Mouse (Mus musculus) ovary, postnatal 14 days (tissue): ENCODE measurements around the gene Prr19.

Source experiments
- DNase-seq: peaks from one replicate; pipeline ENCODE4 v3.0.0; 2022; ENCODE audit warnings: low spot score

Gene Prr19

DNA sequence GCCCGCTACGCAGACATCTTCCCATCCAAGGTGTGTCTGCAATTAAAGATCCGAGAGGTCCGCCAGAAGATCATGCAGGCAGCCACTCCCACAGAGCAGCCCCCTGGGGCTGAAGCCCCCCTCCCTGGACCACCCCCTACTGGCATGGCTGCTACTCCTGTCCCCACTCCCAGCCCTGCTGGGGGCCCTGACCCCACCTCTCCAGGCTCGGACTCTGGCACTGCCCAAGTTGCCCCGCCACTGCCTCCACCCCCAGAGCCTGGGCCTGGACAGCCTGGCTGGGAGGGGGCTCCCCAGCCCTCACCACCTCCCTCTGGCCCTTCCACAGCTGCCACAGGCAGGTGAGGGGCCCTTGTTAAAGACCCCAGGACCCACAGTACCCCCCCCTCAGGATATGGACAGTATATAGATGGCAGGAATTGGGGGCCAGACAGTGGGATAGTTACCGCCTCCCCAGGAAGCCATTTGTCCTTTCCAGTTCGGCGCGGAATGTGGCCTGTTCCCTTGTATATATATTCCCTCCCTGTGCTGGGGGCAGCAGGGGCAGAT lies 7.9 kb upstream of the Prr19 start:
- no peak for DNase-seq

GRCm38 (mm10) chr7:25294495-25294894 lies 6.7 kb upstream of the Prr19 start:
- no peak for DNase-seq

GRCm38 (mm10) chr7:25294960-25295722 lies 6.1 kb upstream of the Prr19 start:
- no peak for DNase-seq

- no peak for DNase-seq
These were observed 4.2 kb upstream of the Prr19 start for GRCm38 (mm10) chr7:25296945-25297453.

DNA sequence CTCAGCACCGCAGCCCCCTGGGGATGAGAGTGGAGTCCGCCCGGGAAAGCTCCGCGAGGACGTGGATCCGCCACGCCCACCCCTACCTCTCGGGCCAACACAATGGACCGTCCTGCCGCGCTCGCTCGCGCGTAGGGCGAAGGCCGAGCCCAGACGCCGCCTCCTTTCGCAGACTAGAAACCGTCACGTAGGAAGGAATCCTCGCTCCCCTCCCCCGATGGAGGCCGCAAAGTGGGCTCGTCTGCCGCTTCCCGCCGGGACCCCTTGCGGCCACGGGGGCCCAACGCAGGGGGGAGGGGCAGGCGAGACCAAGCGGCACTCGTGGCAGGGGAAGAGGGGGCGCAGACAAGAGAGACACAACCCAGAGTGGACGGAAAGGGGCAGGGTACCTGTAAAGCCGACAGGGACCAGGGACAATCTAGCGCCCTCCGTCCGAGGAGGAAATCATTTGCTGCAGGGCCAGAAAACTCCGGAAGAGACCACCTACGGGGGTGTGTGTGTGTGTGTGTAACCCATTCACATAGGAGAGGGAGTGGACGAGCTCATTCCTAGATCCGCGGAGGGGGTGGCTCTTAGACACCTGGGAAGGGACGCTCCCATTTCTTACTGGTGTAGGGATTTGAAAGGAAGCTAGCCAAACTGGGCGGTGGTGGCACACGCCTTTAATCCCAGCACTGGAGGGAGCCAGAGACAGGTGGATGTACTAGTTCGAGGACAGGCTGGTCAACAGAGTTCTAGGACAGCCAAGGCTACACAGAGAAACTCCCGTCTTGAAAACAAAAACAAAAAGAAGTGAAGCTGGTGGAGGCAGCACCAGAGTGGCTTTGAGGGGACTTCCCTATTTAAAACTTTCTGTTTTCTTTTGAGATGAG lies 3.5 kb upstream of the Prr19 start, which contains the start of gene Pafah1b3:
Pafah1b3 (minus strand) TSS at position 533 of the 872 bp plus-strand sequence.
- peak; percentile 69 for DNase-seq

GRCm38 (mm10) chr7:25303003-25303684 lies 1.9 kb downstream of the Prr19 start:
- no peak for DNase-seq

GRCm38 (mm10) chr7:25303685-25304006 lies 2.4 kb downstream of the Prr19 start:
- no peak for DNase-seq

DNA sequence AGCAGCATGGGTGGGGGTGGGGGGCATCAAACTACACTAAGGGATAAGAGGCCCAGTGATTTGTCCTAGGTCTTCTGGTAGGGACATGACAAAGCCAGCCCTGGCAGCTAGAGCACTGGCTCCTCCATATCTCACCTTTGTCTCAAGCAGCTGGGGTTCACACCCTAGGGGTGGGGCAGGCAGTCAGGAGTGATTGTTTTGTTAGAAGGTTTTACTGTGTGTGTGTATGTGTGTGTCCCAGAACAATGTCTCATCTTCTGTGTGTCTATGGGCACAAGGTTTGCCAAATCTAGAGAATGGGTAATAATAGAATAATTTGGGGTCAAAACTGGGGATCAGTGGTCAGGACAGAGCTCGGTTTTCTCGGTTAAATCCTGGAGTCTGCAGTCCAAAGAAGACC lies 4.3 kb downstream of the Prr19 start:
- no peak for DNase-seq

DNA sequence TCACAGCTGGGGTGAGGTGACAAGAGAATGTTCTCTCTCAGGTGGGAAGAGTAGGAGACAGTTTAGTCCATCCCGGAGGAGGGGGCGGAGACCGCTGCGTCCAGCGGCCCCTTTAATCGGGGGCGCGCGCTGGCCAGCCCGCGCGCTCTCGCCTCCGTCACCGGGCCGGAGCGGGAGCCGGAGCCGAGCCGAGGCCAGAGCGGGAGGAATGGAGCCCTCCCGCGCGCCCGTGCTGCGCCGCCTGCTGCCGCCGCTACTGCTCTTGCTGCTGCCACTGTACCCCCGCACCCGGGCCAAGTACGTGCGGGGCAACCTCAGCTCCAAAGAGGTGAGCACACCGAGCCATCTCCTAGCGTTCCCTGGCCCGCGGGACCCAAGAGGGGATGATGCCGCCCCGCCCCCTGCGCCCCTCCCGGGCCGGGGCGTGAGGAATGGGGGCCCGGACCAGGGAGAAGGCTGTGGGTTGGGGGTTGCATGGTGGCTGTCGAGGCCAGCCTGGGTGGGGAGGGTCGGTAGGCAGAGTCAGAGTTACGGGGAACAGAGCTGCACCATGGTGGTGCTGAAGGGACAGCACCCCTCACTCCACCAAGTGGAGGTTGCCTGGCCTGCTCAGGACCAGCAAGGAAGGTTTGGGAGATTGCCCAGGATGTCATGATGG lies 4.9 kb downstream of the Prr19 start, which contains the start of gene Tmem145:
Tmem145 (plus strand) TSS at position 151 of the 658 bp plus-strand sequence.
- no peak for DNase-seq

GRCm38 (mm10) chr7:25306614-25306996 lies 5.4 kb downstream of the Prr19 start:
- no peak for DNase-seq

DNA sequence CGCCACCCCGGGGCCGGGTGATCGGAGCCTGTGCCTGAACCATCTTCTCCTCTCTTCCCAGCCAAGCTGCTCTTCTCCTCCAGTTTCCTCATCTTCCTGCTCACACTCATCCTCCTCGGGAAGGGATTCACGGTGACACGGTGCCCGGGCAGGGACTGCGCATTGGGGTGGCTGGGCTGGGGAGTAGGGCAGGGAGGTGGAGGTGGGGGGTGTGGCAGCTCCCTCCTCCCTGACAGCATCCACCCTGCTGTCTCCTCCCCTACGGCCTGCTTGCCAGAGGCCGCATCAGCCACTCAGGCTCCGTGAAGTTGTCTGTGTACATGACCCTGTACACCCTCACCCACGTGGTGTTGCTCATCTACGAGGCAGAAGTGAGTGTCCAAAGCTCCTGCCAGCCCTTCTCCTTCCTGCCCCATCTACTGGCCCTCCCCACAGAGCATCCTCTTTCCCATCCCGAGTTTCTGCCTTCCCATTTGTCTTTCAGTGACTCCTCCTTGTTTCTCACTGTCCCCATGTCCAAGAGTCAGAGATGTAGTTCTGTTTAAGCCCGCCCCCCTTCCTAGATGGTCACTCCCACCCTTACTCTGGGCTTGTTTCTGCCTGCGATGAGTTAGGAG lies 7.6 kb downstream of the Prr19 start:
- no peak for DNase-seq

- no peak for DNase-seq
These were observed 8.2 kb downstream of the Prr19 start for GRCm38 (mm10) chr7:25309425-25309824.

- DNase-seq = no peak
These were observed 10.0 kb downstream of the Prr19 start for GRCm38 (mm10) chr7:25311193-25311592.

- no peak for DNase-seq
These were observed 12.1 kb downstream of the Prr19 start for GRCm38 (mm10) chr7:25313325-25313724.

DNA sequence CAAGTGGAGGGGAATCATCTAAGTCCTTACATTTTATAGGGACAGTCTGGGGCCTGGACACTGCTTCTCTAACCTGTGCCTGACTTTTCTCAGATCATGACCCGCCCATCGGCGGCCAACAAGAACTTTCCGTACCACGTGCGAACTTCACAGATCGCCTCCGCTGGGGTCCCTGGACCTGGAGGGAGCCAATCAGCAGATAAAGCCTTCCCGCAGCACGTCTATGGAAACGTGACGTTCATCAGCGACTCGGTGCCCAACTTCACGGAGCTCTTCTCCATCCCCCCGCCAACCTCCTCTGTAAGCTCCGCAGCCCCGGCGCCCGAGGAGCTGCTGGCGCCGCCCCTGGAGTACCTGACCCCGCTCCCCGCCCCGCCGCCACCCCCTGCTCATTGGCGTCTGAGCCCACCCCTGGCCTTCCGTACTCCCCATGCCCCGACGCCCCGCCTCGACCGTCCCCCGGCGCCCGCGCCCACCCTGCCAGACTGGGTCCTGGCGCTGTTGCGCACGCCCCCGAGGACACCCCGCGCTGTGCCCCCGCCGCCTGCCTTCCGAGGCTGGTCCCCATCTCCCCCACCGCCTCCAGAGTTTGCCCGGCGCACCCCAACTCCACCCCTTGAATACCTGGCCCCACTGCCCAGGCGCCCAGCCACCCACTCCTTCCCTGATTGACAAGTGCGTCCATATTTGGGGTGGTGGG lies 13.5 kb downstream of the Prr19 start:
- no peak for DNase-seq

DNA sequence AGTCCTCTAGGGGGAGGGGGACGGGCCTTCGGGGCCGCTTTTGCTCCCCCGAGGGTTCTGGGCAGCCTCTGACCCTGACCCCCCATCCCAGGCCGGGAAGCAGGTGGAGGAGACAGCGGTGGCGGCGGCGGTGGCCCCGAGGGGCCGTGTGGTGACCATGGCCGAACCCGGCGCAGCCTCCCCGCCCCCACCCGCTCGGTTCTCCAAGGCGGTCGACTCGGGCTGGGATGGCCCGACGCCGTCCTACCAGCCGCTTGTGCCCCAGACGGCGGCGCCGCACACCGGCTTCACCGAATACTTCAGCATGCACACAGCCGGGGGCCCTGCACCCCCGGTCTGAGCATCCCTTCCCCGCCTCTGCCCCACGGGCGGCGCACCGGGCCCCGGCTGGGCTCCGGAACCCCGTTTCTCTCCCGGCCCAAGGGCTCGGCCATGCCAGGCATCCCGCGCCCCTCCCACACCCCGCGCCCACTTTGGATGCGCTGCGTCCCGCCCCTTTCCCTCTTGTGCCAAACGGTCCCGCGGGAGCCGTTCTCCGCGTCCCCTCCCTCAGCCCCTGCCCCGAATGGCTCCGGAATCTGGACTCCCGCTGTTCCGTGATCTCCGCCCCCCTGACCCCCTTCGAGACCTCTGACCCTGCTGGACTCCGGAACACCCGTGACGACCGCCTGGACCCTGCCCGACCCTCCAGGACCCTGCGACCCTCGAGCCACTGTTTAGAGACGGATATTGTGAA lies 14.3 kb downstream of the Prr19 start:
- peak; percentile 31 for DNase-seq

DNA sequence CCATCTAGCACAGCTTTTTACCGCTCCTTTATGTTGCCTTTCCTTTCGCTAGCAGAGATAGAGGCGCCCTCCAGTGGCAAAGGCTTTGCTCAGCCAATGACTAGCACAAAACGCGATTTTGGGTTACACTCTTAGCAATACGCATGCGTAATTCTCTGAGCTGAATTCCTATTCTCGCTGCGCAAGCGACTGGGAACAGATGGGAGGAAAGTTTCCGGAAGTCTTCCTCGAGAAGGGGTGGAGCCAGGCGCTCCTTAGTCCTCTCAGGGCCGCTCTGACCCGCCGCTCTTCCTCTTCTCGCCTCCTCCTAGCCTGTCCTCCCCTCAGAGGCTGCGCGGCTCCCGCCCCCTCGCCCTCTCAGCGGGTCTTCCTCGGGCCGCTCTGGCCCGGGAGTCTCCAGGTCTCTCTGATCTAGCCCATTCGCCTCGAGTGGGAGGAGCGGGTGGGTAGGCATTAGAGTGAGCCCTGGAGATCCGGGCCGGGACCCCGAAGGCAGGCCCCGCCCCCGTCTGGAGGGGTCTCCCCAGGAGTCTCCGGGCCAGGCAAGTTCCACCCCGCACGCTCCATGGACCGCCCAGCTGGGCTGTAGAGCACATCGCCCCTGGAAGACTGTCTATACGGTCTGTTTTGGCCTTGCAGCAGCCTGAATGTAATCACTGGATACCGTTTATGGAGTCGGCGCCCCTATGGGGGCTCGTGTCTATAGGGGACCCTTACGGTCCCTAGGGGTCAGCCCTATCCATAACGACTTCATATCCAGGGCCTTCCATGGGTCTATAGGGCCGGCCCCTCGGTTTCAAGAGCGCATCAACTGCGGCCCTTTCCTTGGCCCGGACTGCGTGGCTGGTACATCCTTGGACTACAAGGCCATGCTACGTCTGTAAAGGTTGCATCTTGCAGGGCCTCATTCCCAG lies 15.6 kb downstream of the Prr19 start, which contains the start of gene Megf8:
Megf8 (plus strand) TSS at position 633 of the 914 bp plus-strand sequence.
- DNase-seq = peak; percentile 91

GRCm38 (mm10) chr7:25317446-25317999 lies 16.3 kb downstream of the Prr19 start:
- no peak for DNase-seq
